In genomic region chr10:63417061-63417460, GRCm38 (mm10) we compare ENCODE assay signal across 28 mouse cellular contexts. TPM values are rescaled to one million over a fixed set of nuclear protein-coding genes. Genes with fewer than 3 reads are reported as not detected.
DNase-seq lines count a peak whose midpoint lies in the region; ATAC-seq and TF ChIP-seq lines count a peak whose summit lies in the region.
"Had no signal": no experiment of that assay in that cellular context is flagged by ENCODE, and none has a peak within 500 bp of the region (broad histone marks: within the 10 kb centered on the region; RNA-seq: fewer than 3 reads in every experiment).

No protein-coding gene starts in this region.

- no peak for TF ChIP-seq EP300 in stomach, postnatal 0 days (optimal IDR thresholded peaks at IDR 0.05)

- no peak overlapping the region for H3K4me2 ChIP-seq in lung, embryonic 14.5 days
- H3K4me2 ChIP-seq in midbrain, postnatal 0 days (ENCODE audit: low read depth, low read length, poor library complexity, severe bottlenecking) = no peak overlapping the region
- no peak overlapping the region for H3K4me2 ChIP-seq in midbrain, embryonic 13.5 days (replicated peaks)
- H3K4me2 ChIP-seq in stomach, postnatal 0 days (replicated peaks; ENCODE audit: low read depth) = no peak overlapping the region
- H3K4me2 ChIP-seq: forebrain, embryonic 12.5 days had no signal

- H3K9me3 ChIP-seq in lung, embryonic 14.5 days (ENCODE audit: low read depth, low read length) = no peaks in the 10 kb centered on the region
- H3K9me3 ChIP-seq in midbrain, postnatal 0 days (ENCODE audit: low read length) = no peaks in the 10 kb centered on the region
- H3K9me3 ChIP-seq in midbrain, embryonic 13.5 days = no peaks in the 10 kb centered on the region
- no peaks in the 10 kb centered on the region for H3K9me3 ChIP-seq in stomach, postnatal 0 days (ENCODE audit: control insufficient read depth, low read length)
- H3K9me3 ChIP-seq: embryonic facial prominence, embryonic 13.5 days; embryonic facial prominence, embryonic 15.5 days; forebrain, embryonic 10.5 days; forebrain, embryonic 12.5 days had no signal

- ATAC-seq in lung, embryonic 14.5 days (ENCODE audit: insufficient read depth) = no peak
- ATAC-seq in midbrain, postnatal 0 days (ENCODE audit: low FRiP score) = no peak
- ATAC-seq in midbrain, embryonic 13.5 days = no peak
- 0 out of 2 replicates have a peak, but pooled peaks have one; percentile 10 for ATAC-seq in granulocyte monocyte progenitor cell, adult 5-6 weeks (replicated peaks; ENCODE audit: poor library complexity, severe bottlenecking)
- ATAC-seq in stomach, postnatal 0 days (ENCODE audit: low FRiP score, low TSS enrichment) = no peak
- ATAC-seq: forebrain, embryonic 14.5 days had no signal

- no peaks in the 10 kb centered on the region for H3K36me3 ChIP-seq in lung, embryonic 14.5 days (ENCODE audit: insufficient read depth)
- no peaks in the 10 kb centered on the region for H3K36me3 ChIP-seq in midbrain, postnatal 0 days (ENCODE audit: insufficient read depth, low read length)
- no peaks in the 10 kb centered on the region for H3K36me3 ChIP-seq in midbrain, embryonic 13.5 days
- H3K36me3 ChIP-seq in stomach, postnatal 0 days (ENCODE audit: control insufficient read depth, insufficient read depth, low read length) = no peaks in the 10 kb centered on the region
- H3K36me3 ChIP-seq: embryonic facial prominence, embryonic 13.5 days; embryonic facial prominence, embryonic 15.5 days; forebrain, embryonic 10.5 days; forebrain, embryonic 12.5 days had no signal

- no peaks in the 10 kb centered on the region for H3K27me3 ChIP-seq in lung, embryonic 14.5 days (ENCODE audit: insufficient read depth, low read length)
- no peaks in the 10 kb centered on the region for H3K27me3 ChIP-seq in midbrain, postnatal 0 days (ENCODE audit: insufficient read depth, low read length)
- no peaks in the 10 kb centered on the region for H3K27me3 ChIP-seq in midbrain, embryonic 13.5 days
- no peaks in the 10 kb centered on the region for H3K27me3 ChIP-seq in stomach, postnatal 0 days (ENCODE audit: control insufficient read depth, insufficient read depth, low read length)
- H3K27me3 ChIP-seq: embryonic facial prominence, embryonic 13.5 days; embryonic facial prominence, embryonic 15.5 days; forebrain, embryonic 12.5 days had no signal

- no peaks in the 10 kb centered on the region for H3K4me1 ChIP-seq in lung, embryonic 14.5 days (ENCODE audit: insufficient read depth)
- no peaks in the 10 kb centered on the region for H3K4me1 ChIP-seq in midbrain, postnatal 0 days (ENCODE audit: insufficient read depth, low read length)
- H3K4me1 ChIP-seq in midbrain, embryonic 13.5 days (replicated peaks) = no peaks in the 10 kb centered on the region
- no peaks in the 10 kb centered on the region for H3K4me1 ChIP-seq in stomach, postnatal 0 days (replicated peaks; ENCODE audit: control insufficient read depth, insufficient read depth)
- H3K4me1 ChIP-seq: embryonic facial prominence, embryonic 13.5 days; embryonic facial prominence, embryonic 15.5 days had no signal

- no peak overlapping the region for H3K27ac ChIP-seq in lung, embryonic 14.5 days (ENCODE audit: low read depth)
- H3K27ac ChIP-seq in midbrain, postnatal 0 days (ENCODE audit: low read depth, low read length) = no peak overlapping the region
- H3K27ac ChIP-seq in midbrain, embryonic 13.5 days = no peak overlapping the region
- no peak overlapping the region for H3K27ac ChIP-seq in stomach, postnatal 0 days (replicated peaks)
- H3K27ac ChIP-seq: embryonic facial prominence, embryonic 13.5 days; embryonic facial prominence, embryonic 15.5 days; forebrain, embryonic 10.5 days; forebrain, embryonic 12.5 days had no signal

- DNase-seq in lung, embryonic 14.5 days = peak; percentile 7
- DNase-seq in lung, adult 18-20 months = no peak
- peak; percentile 7 for DNase-seq in midbrain, postnatal 0 days (ENCODE audit: low spot score)
- no peak for DNase-seq in stomach, postnatal 0 days (ENCODE audit: low spot score)
- DNase-seq: adrenal gland, adult 2 months; adrenal gland, postnatal 10 days; adrenal gland, postnatal 25 days; cerebellum, adult 11 months; cerebellum, adult 18-20 months; cerebellum, adult 8-10 months; cerebellum, adult 9-11 months; cerebellum, postnatal 36 days; embryo, embryonic 11 days had no signal

- TF ChIP-seq CTCF in lung, embryonic 14.5 days (IDR thresholded peaks at IDR 0.05; ENCODE audit: low read depth) = no peak
- no peak for TF ChIP-seq CTCF in midbrain, postnatal 0 days (IDR thresholded peaks at IDR 0.05)
- TF ChIP-seq CTCF in stomach, postnatal 0 days (IDR thresholded peaks at IDR 0.05; ENCODE audit: low read depth) = no peak

- 38% methylated on average over 5 of the region's 5 CpGs for WGBS in lung, embryonic 14.5 days
- WGBS in midbrain, postnatal 0 days = 68% methylated on average over 5 of the region's 5 CpGs
- WGBS in midbrain, embryonic 13.5 days = 63% methylated on average over 5 of the region's 5 CpGs
- whole genome bisulfite sequencing in stomach, postnatal 0 days = 47% methylated on average over 5 of the region's 5 CpGs

- no peak overlapping the region for H3K9ac ChIP-seq in lung, embryonic 14.5 days
- no peak overlapping the region for H3K9ac ChIP-seq in midbrain, postnatal 0 days (replicated peaks; ENCODE audit: low read length, poor library complexity, severe bottlenecking)
- no peak overlapping the region for H3K9ac ChIP-seq in midbrain, embryonic 13.5 days (replicated peaks)
- no peak overlapping the region for H3K9ac ChIP-seq in stomach, postnatal 0 days (ENCODE audit: low read length)
- H3K9ac ChIP-seq: embryonic facial prominence, embryonic 13.5 days; embryonic facial prominence, embryonic 15.5 days; forebrain, embryonic 12.5 days had no signal

- H3K4me3 ChIP-seq in lung, embryonic 14.5 days (ENCODE audit: low read depth, low read length) = no peak overlapping the region
- H3K4me3 ChIP-seq in midbrain, postnatal 0 days (ENCODE audit: low read depth, low read length) = no peak overlapping the region
- H3K4me3 ChIP-seq in midbrain, embryonic 13.5 days (replicated peaks) = no peak overlapping the region
- H3K4me3 ChIP-seq in stomach, postnatal 0 days (ENCODE audit: low read depth, low read length) = no peak overlapping the region
- H3K4me3 ChIP-seq: embryonic facial prominence, embryonic 13.5 days; embryonic facial prominence, embryonic 15.5 days; erythroblast, embryonic 14.5 days; forebrain, embryonic 10.5 days; forebrain, embryonic 12.5 days had no signal

RNA-seq across cellular contexts. Expression of gene Gm7075, which starts 4.5 kb away (rescaled TPM):
- polyA plus RNA-seq in lung, embryonic 14.5 days (2014; fragmentation: Nextera tagmentation; extraction: Ambion mirVana) = not detected in 2 replicates
- not detected in 2 replicates for total RNA-seq in midbrain, postnatal 0 days (2014; rRNA removed)
- not detected in 2 replicates for polyA plus RNA-seq in midbrain, postnatal 0 days (2015; fragmentation: Nextera tagmentation; extraction: Ambion mirVana)
- polyA plus RNA-seq in midbrain, embryonic 13.5 days (2015; fragmentation: Nextera tagmentation; extraction: Ambion mirVana) = 0.57 TPM in 1 of 2 replicates, not detected in the other
- not detected in 2 replicates for total RNA-seq in granulocyte monocyte progenitor cell, adult 5-6 weeks (2014; fragmentation: Nextera tagmentation)
- total RNA-seq in granulocyte monocyte progenitor cell, adult 5-6 weeks (2017) = not detected in 2 replicates
- polyA plus RNA-seq in stomach, postnatal 0 days (2015; fragmentation: Nextera tagmentation; extraction: Ambion mirVana) = not detected in 2 replicates
- total RNA-seq: adrenal gland, adult 2 months; adrenal gland, postnatal 10 days; adrenal gland, postnatal 25 days; adrenal gland, postnatal 4 days; common myeloid progenitor, adult 5-6 weeks; MEL had no signal
- polyA plus RNA-seq: adrenal gland, adult 2 months; brain, embryonic 14.5 days; C2C12; embryonic facial prominence, embryonic 11.5 days; embryonic facial prominence, embryonic 13.5 days; embryonic facial prominence, embryonic 15.5 days; erythroblast, embryonic 14.5 days; forebrain, embryonic 10.5 days; forebrain, embryonic 12.5 days; forebrain, embryonic 14.5 days had no signal

RNA-seq across cellular contexts. Expression of gene Ctnna3, which starts 12.8 kb away (rescaled TPM):
- polyA plus RNA-seq in lung, embryonic 14.5 days (2014; fragmentation: Nextera tagmentation; extraction: Ambion mirVana) = 0.39 TPM in 2 replicates
- total RNA-seq in midbrain, postnatal 0 days (2014; rRNA removed) = 1.0 TPM in 2 replicates
- 0.44 and 0.63 TPM in 2 replicates for polyA plus RNA-seq in midbrain, postnatal 0 days (2015; fragmentation: Nextera tagmentation; extraction: Ambion mirVana)
- 0.23 and 0.39 TPM in 2 replicates for polyA plus RNA-seq in midbrain, embryonic 13.5 days (2015; fragmentation: Nextera tagmentation; extraction: Ambion mirVana)
- total RNA-seq in granulocyte monocyte progenitor cell, adult 5-6 weeks (2014; fragmentation: Nextera tagmentation) = not detected in 2 replicates
- not detected in 2 replicates for total RNA-seq in granulocyte monocyte progenitor cell, adult 5-6 weeks (2017)
- 0.27 and 0.35 TPM in 2 replicates for polyA plus RNA-seq in stomach, postnatal 0 days (2015; fragmentation: Nextera tagmentation; extraction: Ambion mirVana)
- total RNA-seq: common myeloid progenitor, adult 5-6 weeks; ES-E14; MEL had no signal
- polyA plus RNA-seq: adrenal gland, adult 2 months; erythroblast, embryonic 14.5 days had no signal

RNA-seq across cellular contexts. Expression of gene Dnajc12, which starts 34.8 kb away (rescaled TPM):
- 10.6 and 10.8 TPM in 2 replicates for polyA plus RNA-seq in lung, embryonic 14.5 days (2014; fragmentation: Nextera tagmentation; extraction: Ambion mirVana)
- total RNA-seq in midbrain, postnatal 0 days (2014; rRNA removed) = 12.8 and 14.1 TPM in 2 replicates
- polyA plus RNA-seq in midbrain, postnatal 0 days (2015; fragmentation: Nextera tagmentation; extraction: Ambion mirVana) = 25.5 and 29.1 TPM in 2 replicates
- 15.9 and 21.7 TPM in 2 replicates for polyA plus RNA-seq in midbrain, embryonic 13.5 days (2015; fragmentation: Nextera tagmentation; extraction: Ambion mirVana)
- 8.2 and 12.3 TPM in 2 replicates for total RNA-seq in granulocyte monocyte progenitor cell, adult 5-6 weeks (2014; fragmentation: Nextera tagmentation)
- 10.1 and 13.6 TPM in 2 replicates for total RNA-seq in granulocyte monocyte progenitor cell, adult 5-6 weeks (2017)
- 10.2 and 11.0 TPM in 2 replicates for polyA plus RNA-seq in stomach, postnatal 0 days (2015; fragmentation: Nextera tagmentation; extraction: Ambion mirVana)

RNA-seq across cellular contexts. Expression of gene Sirt1, which starts 35.6 kb away (rescaled TPM):
- polyA plus RNA-seq in lung, embryonic 14.5 days (2014; fragmentation: Nextera tagmentation; extraction: Ambion mirVana) = 8.5 and 11.2 TPM in 2 replicates
- total RNA-seq in midbrain, postnatal 0 days (2014; rRNA removed) = 23.3 and 23.7 TPM in 2 replicates
- polyA plus RNA-seq in midbrain, postnatal 0 days (2015; fragmentation: Nextera tagmentation; extraction: Ambion mirVana) = 2.6 and 3.5 TPM in 2 replicates
- polyA plus RNA-seq in midbrain, embryonic 13.5 days (2015; fragmentation: Nextera tagmentation; extraction: Ambion mirVana) = 5.5 and 5.8 TPM in 2 replicates
- total RNA-seq in granulocyte monocyte progenitor cell, adult 5-6 weeks (2014; fragmentation: Nextera tagmentation) = 20.4 and 31.4 TPM in 2 replicates
- 33.3 and 35.5 TPM in 2 replicates for total RNA-seq in granulocyte monocyte progenitor cell, adult 5-6 weeks (2017)
- polyA plus RNA-seq in stomach, postnatal 0 days (2015; fragmentation: Nextera tagmentation; extraction: Ambion mirVana) = 2.9 and 3.2 TPM in 2 replicates

Comparison
In these comparisons a context has a peak if more than half of its experiments do, and no peak if none do; other contexts are left out.
1. DNase-seq: peak in lung, embryonic 14.5 days (single experiment) and midbrain, postnatal 0 days (single experiment); none in lung, adult 18-20 months (0 of 2) and stomach, postnatal 0 days (single experiment).